Mouse (Mus musculus) adrenal gland, adult 18-20 months (tissue): ENCODE measurements around the gene Ndufaf3. TPM values are rescaled to one million over a fixed set of nuclear protein-coding genes. Genes with fewer than 3 reads are reported as not detected.

Experiments
- DNase-seq, 2 experiments: peaks; one replicate each; pipeline ENCODE4 v3.0.0; 2021 to 2022; ENCODE audit warnings: low spot score in 2 of 2
- microRNA-seq, 2 experiments: library from miRNA; unstranded; fragments of <30 nt; microRNA quantifications; one replicate each; pipeline ENCODE4 v1.2.0; 2021; ENCODE audit warnings: borderline number of aligned reads in 2 of 2
- total RNA-seq, 2 experiments: library from RNA; stranded (reverse); gene quantifications; 1 replicate in 1 of 2; 2 replicates in 1 of 2; pipeline ENCODE4 v1.2.3; 2021

The Ndufaf3 gene
- total RNA-seq, 2 experiments from 2014 or later: 50.8 to 51.0 TPM

DNA sequence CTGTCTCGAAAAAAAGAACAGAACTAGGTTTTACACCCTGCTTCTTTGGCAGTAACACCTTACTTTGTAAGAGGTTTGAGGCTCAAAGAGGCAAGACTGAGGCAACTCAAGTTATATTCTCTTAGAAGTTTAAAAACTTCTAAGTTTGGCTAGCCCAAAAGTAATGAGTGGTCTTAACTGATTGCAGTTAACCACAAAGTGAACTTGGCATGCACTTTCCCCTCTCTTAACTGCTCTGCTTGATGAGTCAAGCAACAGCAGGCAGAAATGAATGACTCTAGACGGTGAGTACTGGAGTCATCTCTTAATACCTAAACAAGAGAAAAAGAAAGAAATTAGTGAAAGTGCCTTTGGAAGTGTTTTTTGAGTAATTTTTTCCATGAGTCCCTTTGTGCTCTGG lies 45.6 kb downstream of the Ndufaf3 start:
- DNase-seq: no peak

DNA sequence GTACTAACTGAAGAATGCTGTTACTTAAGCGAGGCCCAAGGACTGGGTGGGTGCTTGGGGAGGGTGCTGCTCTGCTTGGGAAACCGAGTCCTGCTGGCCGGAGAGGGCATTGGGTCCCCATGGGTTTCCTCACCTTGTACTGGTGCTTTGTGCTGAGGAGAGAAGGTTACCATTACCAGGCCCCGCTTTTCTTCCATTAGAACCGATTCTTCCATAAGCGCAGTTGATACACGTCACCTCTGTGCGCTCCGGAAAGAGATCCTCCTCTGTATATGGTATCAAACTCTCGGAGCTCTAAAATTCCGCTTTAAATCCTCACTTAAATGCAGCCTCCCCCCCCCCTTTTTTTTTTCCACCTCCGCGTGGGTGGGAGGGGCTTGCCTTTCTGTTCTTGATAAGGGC lies 49.3 kb downstream of the Ndufaf3 start:
- no peak for DNase-seq

DNA sequence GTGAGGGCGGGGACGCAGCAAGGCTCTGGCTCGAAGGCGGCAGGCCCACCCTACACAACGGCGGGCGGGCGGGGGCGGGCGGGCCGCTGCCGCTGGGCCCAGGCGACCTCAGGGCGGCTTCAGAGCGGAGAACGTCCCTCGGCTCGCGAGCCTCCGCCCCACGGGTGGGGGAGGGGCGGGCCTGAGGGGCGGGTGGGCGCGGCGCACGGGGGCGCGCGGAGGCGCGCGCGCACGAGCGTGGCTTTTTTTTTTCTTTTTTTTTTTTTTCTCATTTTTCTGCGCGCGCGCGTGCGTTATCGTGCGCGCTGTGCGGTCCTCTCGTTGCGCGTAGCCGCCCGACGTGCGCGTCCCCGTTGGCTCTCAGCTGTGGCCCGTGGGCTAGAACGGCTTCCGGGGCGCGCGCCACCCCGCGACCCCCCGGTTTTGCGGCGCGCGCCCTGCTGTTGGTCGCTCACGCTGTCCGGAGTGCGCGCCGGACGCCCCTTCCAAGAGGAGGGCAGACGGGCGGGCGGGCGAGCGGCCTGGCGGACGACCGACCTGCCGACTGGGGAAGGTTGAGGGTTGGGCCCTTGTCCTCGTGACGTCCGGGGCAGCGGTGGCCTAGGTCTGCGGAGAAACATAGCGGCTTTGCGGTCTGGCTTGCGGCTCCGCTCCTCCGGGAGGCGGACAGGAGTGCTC lies 49.8 kb downstream of the Ndufaf3 start:
- DNase-seq: peak; percentile 76 to 77

DNA sequence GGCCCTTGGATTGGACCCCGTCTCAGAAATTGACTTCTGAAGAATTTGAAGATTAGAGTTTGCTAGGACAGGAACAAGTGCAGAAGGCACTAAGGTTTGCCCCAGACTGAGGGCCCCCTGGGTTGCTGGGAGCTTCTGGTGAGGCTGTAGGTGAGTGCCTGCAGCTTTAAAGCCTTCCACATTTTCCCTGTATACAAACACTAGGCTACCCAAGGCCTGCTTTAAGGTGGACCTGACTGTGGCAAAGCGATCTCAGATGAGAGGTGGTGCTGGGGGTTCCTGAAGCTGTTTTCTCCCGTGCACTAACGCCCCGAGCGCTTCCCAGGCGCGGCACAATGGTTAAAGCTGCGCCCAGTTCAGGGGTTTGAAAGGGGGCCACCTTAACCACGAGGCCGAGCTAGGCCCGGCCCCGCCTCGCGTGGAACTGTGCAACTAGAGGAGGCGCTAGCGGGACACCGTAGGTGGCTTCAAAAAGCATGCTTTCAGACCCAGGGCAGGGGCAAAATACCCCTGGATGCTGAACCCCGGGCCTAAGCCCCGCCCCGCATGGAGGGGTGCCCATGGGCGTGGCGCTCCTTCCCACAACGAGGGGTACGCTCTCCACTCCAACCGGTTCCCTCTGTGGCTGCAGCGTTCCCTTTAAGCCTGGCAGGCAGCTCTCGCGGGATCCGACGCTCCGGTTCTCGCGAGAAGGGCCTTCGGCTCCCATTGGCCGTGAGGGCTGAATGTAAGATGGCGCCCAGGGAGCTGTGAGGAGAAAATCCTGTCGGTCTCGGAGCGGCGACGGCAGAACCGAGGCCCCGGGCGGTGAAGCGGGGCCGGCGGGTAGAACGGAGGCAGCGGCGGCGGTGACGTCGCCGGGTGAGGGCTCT lies 50.6 kb downstream of the Ndufaf3 start, which contains the start of gene Qrich1:
TSS of gene Qrich1 (plus strand) at position 427 of the 872 bp plus-strand sequence.
- DNase-seq: peak; percentile 88 to 93

Small RNA genes within 50 kb of the gene (microRNA-seq; reads per million reads assigned to microRNA genes)
- gene Gm24083 (0 reads per million in 2 experiments), gene Mir191 (0 reads per million in 2 experiments), gene Mir425 (970 to 1,351 reads per million in 2 experiments)

Other genes starting within 250 kb of the Ndufaf3 start
- 100 to 1,000 TPM; 551 to 749 TPM for gene Gpx1, start 228.5 kb downstream of the Ndufaf3 start, total RNA-seq
- gene Usp4, start 219.6 kb downstream of the Ndufaf3 start, total RNA-seq: 100 to 1,000 TPM; 107 to 126 TPM
- 1 to 10 TPM; 1.5 to 2.1 TPM for gene 1700102P08Rik, start 174.6 kb downstream of the Ndufaf3 start, total RNA-seq
- gene Ccdc36, start 138.9 kb downstream of the Ndufaf3 start, total RNA-seq: not detected
- not detected for gene BC048562, start 131.0 kb downstream of the Ndufaf3 start, total RNA-seq
- gene Ccdc71, start 106.9 kb downstream of the Ndufaf3 start, total RNA-seq: 10 to 100 TPM; 25.6 to 42.3 TPM
- gene Klhdc8b, start 105.9 kb downstream of the Ndufaf3 start, total RNA-seq: 10 to 100 TPM; 20.4 to 22.3 TPM
- gene Lamb2, start 87.7 kb downstream of the Ndufaf3 start, total RNA-seq: 100 to 1,000 TPM; 107 to 134 TPM
- 100 to 1,000 TPM; 172 to 248 TPM for gene Usp19, start 76.8 kb downstream of the Ndufaf3 start, total RNA-seq
- gene Qars, start 59.7 kb downstream of the Ndufaf3 start, total RNA-seq: 100 to 1,000 TPM; 144 to 180 TPM
- gene Qrich1, start 50.6 kb downstream of the Ndufaf3 start, total RNA-seq: 100 to 1,000 TPM in 1 of 2 experiments, 10 to 100 TPM in 1; 91.5 to 107 TPM
- 100 to 1,000 TPM in 1 of 2 experiments, 10 to 100 TPM in 1; 99.7 to 135 TPM for gene Impdh2, start 7.1 kb downstream of the Ndufaf3 start, total RNA-seq
- 10 to 100 TPM; 64.6 to 81.8 TPM for gene Dalrd3, start 2.5 kb upstream of the Ndufaf3 start, total RNA-seq
- gene Wdr6, start 11.3 kb upstream of the Ndufaf3 start, total RNA-seq: 10 to 100 TPM; 93.9 to 96.2 TPM
- 1 to 10 TPM; 6.2 to 7.9 TPM for gene P4htm, start 30.2 kb upstream of the Ndufaf3 start, total RNA-seq
- 10 to 100 TPM; 61.2 to 63.0 TPM for gene Arih2, start 82.0 kb upstream of the Ndufaf3 start, total RNA-seq
- gene Slc25a20, start 94.7 kb upstream of the Ndufaf3 start, total RNA-seq: 100 to 1,000 TPM; 125 to 212 TPM
- 10 to 100 TPM; 33.1 to 43.5 TPM for gene Prkar2a, start 121.9 kb upstream of the Ndufaf3 start, total RNA-seq
- gene Ip6k2, start 216.4 kb upstream of the Ndufaf3 start, total RNA-seq: 100 to 1,000 TPM in 1 of 2 experiments, 10 to 100 TPM in 1; 76.8 to 101 TPM
- gene Nckipsd, start 240.9 kb upstream of the Ndufaf3 start, total RNA-seq: 10 to 100 TPM; 10.8 to 11.3 TPM